Mouse (Mus musculus): ENCODE measurements around the gene Dgkg. TPM values are rescaled to one million over a fixed set of nuclear protein-coding genes. Genes with fewer than 3 reads are reported as not detected.

Gene Dgkg
- total RNA-seq, 2 experiments from 2014 or later, result 0.82 to 0.88 TPM

DNA sequence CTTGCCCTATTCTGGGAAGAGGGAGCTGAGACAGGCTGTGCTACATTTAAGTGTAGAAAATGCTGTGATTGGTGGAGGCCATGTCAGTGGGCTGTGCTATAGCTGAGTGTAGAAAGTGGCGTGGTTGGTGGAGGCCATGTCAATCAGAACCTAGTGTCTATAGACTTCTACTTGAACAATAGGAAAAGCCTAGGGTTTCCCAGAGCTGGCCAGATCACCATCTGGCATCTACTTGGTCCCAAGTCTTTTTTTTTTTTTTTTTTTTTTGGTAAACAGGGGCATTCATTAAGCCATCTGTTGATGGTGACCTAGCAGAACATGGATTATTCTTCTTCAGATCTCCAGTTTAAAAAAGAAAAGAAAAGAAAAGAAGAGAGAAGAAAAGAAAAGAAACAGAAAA, 60.6 kb downstream of the Dgkg start:
- DNase-seq, result no peak

DNA sequence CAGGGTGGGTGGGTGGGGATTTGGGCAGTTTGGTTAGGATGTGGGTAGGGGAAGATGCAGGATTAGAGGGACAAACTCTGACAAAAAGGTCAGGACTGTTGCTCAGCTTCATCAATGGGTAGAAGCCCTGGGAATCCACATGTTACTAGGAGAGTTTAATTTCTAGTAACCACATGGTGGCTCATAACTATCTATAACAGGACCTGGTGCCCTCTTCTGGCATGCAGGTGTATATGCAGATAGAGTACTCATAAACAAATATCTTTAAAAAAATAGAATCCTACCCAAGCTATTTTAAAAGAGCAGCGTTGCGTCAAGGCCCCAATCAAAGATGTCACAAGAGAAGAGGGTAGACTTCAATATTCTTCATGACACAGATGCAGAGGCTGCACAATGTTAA, 63.1 kb downstream of the Dgkg start:
- no peak for DNase-seq

DNA sequence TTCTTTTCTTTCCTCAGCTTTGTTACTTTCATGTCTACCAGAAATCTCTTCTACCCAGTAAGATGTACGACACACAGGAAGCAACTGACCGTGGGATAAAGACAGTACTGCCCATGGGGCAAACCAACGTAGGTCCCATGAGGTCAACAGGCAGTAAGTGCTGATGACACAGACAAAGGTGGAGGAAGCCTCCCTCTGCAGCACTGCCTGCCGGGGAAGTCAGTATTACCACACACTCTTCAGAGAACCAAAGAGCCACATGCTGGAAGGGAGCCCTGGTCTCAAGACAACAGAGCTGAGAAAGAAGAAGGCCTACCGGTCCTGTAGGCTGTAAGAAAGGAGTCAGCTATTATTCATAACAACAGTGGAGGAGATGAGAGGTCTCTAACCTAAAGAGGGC, 67.4 kb downstream of the Dgkg start:
- no peak for DNase-seq

DNA sequence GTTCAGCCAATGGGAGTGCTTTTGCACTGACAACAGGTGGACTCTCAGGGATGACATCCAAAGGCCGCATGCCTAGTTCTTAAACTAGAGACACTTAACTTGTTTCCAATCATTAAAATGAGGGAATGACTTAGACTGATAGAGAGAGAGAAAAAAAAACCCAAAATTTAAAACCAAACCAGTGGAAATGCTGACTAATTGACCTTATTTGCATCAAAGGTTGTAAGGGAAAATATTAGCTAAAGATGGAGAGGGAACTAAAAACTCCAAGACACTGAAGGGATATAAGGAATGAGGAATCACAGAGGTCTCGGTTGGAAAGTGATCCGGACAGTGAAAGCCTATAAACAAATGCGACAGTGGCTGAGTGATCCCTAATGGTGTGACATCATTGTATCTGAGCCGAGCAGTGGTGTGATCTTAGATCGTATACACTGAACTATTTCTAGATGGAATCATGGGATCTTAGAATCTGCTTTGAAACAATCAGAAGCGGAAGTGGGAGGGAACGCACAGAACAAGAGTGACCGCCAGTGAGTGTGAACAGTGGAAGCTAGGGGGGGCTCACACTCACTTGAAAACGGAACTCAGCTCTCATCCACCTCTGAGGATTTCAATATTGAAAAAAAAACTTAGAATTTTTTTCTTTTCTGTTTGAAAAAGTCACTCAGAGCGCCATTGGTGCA, 70.7 kb downstream of the Dgkg start:
- DNase-seq, result no peak

DNA sequence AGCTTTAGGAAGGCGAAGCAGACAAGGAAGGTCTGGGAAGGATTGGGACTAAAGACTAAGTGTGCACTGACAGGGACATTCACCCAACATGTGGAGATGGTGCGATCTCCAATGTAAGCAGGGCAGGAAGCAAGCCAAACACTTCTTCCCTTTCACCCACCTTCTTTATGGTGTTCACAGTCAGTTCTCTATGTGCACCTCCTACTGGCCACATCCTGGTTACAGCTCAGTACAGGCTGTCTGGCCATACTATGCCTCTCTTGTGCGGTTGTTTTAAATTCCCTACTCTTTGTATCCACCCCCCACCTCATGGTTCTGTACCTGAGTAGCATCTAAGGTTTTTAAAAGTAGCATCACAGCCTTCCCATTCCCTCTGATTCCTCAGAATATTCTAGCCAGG, 71.5 kb downstream of the Dgkg start:
- DNase-seq, result no peak

DNA sequence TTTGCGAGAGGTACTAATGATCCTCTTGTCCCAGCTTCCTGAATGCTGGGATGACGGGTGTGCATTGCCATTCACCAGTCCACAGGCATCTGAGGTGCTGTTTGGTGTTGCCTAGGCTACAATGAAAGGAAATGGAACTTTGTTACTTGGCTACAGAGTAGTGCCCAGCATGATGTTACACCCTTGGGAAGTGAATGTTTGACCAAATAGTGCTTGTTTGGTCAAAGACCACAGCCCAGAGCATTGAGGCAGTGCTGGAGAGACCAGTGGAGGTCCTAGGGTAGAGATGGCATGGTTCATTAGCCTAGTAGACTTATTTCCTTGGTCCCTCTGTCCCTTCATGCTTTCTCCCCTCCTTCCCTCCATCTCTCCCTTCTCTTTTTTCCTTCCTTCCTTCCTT, 73.6 kb downstream of the Dgkg start:
- DNase-seq, result no peak

DNA sequence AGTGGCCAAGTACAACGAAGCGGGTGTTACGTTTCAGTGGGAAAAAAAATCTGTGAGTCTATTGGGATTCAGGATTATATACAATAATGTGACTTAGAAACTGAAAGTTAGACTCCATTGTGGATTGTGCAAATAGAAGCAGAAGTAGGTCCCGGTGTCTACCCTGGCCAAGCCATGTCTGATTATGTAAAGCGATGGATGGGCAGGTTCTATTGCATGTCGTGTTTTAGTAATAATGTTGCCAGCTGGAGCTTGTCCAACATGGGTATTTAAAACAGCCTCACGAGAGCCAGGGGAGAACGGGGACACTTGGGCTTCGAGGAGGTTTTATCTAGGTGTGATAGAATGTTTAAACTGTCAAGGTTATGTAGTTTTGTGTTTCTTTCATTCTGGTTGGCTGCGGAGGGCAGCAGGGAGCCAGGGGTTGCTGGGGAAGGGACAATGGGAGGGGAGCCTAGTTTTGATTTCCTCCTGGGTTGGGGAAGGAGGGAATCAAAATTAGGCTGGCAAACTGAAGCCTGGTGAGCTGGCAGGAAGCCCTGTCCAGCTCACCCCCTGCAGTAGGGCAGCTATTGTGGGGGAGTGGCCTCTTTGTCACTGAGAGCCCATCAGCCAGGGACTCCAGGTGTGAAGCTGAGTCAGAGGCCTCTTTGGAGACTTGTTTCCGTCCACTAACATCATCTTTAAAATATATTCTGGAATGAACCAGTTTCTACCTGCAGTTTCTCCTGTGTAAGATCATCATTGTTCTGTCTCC, 74.7 kb downstream of the Dgkg start:
- DNase-seq, result no peak

DNA sequence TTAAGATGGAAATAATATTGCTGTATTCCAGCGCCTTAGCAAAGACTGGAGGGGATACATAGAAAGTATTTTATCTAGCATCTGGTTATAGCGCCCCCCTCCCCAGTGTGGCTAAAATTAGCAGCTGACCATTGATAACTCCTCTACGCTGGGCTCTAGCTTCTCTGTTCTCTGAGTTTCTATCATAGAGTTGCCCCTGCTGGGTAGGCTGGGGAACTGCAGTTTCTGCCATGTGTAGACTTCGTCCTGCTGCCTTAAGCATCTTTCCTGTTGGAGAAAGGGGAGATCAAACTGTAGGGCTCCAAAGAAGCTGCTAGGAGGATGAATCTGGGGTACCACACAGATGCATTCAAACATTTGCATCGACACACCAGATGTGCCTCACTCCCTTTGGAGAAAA, 76.9 kb downstream of the Dgkg start:
- no peak for DNase-seq

DNA sequence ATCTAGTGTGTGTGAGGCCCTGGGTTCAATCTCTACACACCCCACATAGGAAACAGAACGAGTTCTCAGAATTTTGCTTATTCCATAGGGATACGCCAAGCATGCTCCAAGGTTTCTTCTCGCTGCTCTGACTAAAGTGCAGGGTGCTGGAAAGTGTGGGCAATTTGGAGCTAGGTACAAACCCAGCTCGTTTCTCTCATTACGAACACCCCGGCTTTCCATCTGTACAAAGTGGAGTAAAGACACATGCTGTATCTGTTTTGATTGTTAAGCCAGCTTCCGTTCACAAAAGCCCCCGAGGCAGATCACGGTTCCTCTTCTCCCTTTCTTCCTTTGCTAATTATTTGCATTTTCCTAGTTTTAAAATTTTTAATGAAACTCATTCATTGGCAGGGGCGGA, 78.1 kb downstream of the Dgkg start:
- DNase-seq, result no peak

DNA sequence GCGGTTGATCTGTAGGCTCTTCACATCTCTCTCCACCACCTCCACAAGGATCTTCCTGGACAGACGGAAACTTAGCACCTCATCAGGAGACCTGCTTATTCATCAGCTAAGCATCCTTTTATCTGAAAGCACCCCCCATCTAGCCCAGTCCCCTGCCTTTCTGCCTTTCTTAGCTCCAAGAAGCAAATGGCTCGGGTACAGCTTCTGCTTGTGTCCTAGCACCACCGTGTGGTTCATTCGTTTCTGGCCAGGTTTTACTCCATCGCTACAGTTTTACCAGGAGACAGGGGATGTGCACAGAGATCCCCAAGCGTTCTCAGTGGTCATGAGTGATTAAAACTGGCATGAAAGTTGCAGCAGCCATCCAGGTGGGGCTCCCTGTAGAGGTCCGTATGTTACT, 79.4 kb downstream of the Dgkg start:
- DNase-seq, result no peak

DNA sequence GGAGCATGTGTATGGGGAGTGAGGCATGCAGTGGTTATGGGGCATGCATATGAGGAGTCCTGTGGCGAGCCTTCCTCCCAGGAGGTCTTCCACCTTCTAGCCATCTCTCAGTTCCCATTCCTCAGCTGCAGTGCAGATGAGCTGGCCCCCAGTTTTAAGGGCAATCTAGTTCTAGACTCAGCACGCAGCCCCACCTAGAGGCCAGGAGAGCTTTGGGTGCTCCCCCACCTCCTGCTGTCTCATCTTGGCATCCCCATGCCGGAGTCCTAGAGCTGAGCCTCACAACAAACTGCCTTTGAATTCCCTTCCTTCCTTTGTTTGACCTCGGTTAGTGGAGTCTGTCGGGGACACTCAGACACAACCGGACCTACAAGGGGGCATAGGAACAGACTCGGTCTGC, 82.9 kb downstream of the Dgkg start:
- no peak for DNase-seq

DNA sequence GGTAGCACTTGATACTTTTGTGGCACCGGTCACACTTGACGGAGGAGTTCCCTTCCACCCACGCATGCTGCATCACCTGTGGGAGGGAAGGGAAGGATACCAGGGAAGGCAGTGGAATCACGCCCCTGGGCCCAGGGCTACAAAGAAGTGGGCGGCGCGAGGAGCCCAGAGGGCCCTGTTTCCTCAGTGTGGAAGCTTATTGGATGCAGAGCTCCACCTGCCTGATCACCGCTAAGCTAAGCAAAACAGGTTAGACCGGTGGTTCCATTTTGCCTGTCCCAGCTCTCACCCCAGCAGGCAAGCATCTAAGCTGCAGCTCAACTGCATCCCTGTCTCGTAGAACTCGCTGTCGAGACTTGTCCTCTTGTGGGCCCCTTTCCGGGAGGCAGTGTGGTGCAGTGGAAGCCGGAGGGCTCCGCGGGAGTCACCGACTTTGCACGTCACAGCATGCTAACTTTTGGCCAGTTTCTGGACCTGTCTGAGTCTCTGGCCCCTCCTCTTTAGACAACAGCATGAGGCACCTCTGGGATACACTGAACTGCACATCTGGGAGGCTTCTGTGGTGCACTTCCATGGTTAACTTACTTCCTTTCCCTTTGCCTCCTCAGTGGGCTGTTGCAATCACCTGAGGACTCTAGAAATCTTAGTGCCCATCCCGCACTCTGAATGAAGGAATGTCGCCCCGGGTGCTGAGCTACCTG, 84.2 kb downstream of the Dgkg start:
- DNase-seq, result no peak

DNA sequence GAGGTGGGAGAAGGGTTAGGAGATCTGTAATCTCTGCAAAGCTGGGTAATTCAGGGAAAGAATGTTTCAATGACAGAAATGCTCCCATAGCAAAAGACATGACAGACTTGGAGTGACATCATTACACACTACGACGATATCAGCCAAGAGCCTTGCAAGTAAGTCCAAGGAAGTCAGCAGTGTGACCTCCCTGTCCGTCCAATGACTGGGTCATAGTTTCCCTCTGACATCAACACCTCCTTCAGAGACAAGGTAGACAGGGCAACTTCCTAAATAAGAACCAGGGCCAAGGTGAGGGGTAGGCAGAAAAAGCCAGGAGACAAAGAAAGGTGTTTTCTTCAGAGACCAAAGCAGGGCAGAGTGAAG, 92.1 kb downstream of the Dgkg start:
- no peak for DNase-seq

DNA sequence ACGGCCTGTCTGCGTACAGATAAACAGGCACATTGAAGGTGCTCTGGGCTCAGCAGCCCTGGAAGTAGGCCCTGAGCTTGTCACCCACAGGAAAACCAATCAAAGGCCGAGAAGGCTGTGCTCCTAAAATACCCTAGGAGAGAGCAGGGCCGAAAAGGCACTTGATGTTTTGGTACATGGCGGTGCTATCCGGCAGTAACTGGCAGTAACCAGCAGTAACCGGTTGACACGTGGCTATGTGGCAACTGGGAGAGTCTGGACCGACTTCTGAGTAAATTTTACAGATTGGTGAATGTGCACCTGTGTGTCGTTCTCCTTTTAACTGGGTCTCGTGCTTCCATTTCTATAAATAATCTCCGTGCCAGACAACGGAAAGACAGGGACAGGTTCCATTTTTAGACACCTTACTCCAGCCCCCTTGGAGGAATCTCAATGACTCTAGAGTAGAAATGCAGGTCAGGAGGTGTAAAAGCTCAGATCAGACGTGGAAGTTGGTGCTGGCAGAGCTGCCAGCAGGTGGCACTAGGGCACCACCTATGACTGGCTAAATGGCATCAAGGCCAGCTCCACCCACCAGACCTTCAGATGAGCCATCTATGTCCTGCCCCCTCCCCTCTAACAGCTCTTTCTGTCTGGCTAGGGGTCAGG, 92.6 kb downstream of the Dgkg start:
- peak; percentile 64 for DNase-seq

DNA sequence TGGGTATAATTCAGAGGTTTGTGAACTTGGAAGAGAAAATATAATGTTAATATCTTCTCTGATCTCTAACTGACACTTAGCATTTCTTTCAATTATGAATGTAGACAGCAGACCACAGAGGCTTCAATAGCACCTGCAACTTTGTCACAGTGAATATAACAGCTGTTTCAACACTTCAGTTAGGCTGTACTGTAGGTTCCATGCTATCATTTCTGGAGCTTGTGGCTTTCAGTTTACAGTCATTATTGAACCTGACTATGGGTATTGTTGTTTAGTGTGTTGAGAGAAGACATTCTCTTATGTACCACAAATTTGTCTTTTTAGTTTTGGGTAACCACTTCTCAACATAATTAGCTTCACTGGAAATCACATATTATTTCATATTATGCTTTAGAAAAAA, 93.4 kb downstream of the Dgkg start:
- no peak for DNase-seq

DNA sequence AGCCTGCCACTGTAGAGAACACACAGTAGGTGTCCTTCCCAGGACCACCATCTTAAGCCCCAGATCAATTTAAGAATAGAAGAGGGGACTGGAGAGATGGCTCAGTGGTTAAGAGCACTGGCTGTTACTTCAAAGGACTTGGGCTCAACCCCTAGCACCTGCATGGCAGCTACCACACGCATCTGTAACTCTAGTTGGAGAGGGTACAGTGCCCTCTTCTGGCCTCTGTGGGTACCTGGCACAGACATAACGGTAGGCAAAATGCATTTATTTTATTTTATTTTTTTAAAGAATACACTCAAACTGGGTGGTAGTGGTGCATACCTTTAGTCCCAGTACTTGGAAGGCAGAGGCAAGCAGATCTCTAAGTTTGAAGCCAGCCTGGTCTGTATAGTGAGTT, 102.0 kb downstream of the Dgkg start:
- no peak for DNase-seq

DNA sequence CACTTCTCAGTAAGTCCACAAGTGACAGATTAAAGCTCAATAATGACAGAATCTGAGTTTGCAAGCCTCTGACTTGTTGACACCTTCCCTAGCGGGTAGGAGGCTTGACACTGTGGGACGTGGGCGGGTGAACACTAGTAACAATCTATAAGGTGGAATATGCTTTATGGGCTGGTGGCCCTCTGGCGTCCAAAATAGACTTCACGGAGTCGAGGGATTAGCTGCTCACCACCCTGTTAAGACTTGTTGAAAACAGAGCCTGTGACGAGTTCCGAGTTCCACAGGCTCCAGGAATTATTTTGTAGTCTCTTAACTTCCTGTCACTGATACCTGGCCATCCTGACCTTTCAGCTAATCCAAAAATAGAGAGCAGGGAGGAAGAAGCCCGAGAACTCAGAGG, 104.7 kb downstream of the Dgkg start:
- no peak for DNase-seq

DNA sequence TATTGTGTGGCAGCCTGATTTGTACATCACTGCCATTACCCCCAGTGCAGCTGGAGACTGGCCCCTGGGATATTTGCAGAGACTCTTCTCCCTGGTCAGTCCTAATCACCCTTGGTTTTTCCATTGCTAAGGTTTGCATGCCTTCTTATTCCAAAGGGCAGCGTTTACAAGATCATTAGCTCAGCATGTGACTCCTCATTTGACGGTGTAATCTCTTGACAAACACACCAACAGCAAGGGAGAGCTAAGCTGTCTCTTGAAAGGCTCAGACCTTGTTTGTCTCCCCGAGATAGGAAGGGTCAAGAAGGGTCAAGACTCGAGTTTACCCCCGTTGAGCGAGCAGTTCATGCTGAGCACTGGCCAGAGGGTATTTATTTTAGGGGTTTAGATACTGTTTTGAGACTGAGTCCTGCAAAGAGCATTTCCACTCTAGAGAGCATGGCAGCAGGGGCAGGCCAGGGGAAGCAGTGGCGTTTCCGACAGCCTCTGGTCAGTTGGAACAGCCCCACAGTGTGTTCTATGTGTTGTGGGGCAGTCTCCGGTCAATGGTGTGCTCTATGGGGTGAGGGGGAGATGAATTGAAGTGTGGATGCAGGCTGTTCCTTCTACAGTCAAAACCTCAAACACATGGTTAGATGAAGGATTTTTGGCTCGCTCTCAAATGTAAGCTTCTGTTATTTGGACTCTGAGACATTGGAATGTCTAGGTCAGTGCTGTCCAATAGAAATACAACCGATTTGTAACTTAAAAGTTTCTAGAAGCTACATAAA, 105.6 kb downstream of the Dgkg start:
- DNase-seq, result no peak

DNA sequence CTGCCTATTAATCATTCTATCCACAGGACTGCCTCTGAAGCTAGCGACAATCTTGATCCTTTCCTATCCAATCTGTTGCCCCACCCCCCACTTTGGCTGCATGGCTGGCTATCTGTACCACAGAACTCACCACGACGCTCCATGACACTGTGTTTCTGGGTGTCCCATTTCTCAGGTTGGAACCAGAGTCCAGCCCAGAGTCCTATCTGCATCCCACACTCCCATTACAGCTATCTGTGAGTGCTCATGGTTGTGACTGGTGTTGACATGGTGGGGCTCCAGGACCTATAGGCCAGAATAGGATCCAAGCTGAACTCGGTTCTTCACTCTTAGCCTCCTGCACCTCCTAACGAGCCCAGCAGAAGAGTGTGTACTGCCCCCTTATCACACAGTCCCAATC, 107.7 kb downstream of the Dgkg start:
- no peak for DNase-seq

DNA sequence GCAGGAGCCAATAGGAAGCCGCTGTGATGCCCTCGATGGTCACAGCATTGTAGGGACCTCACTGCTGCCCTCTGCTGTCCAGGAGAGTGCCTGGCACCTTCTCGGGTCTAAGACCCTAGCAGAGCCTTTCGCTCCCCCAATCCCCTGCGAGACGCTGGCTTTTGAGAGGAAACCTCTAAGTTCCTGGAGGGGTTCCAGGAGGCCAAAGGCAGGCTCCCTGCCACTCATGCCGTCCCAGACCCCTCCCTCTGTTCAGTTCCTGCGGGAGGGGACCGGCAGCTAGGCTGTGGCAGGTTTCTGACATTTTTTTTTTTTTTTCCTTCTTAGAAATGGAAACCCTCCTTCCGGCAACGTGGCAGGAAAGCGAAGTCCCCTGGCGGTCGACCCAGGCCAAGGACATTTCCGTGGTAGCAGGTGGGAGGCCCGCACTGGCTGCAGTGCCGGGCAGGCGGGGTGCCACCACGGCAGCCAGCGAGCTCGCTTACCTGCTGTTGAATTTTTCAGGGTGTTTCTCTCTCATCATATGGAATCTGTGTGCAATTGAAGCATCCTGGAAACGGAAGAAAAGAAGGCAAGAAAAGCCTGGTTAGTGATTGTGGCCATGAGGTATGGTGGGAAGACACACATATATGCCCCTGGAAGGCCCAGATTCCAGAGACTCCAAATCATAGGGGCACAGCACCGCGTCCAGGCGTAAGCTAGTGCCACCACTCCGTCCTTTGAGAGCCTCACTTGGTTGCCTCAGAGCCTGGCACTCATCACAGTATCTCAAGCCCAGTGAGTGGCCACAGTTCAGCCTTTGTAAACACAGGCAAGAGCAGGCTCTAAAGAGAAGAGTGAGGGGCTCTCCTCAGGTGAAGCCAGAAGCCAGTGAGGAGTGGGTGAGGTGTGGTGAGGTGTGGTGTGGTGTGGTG, 108.6 kb downstream of the Dgkg start:
- DNase-seq, result peak; percentile 86

DNA sequence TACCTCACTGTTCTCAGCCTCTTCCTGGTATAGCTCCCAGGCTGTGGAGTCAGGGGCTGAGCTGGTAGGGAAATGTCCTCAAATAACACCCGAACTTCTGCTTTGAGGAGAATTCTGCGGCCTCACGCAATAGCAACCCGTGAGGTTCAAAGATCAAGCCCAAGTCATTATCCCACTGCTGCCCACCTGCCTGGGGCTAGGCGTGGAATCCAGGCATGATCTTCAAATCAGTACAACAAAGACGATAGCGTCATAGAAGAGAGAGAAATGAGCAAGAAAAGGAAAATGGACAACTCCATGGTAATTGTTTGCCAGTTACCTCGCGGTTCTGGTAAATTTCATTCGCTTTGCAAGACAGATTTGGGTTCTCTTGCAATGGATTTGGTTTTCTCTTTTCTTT, 109.3 kb downstream of the Dgkg start:
- DNase-seq, result no peak

Measured in gastrocnemius, postnatal 10 days (tissue).